Mouse (Mus musculus) T-helper 2 cell (primary cell): ENCODE results near the gene Rgr.
"Not testable (repeated sequence)": the region's sequence is repeated elsewhere in the genome, so short reads cannot be mapped to it uniquely, and the experiment has no call there.

Experiments used
- in situ Hi-C: fragments of 300-600 bp; cut with MboI, MseI; formaldehyde crosslinking; loops from one replicate; pipeline ENCODE4 v1.15.1; 2025; ENCODE audit warnings: high pct_unique_total_duplicates

The Rgr gene

DNA sequence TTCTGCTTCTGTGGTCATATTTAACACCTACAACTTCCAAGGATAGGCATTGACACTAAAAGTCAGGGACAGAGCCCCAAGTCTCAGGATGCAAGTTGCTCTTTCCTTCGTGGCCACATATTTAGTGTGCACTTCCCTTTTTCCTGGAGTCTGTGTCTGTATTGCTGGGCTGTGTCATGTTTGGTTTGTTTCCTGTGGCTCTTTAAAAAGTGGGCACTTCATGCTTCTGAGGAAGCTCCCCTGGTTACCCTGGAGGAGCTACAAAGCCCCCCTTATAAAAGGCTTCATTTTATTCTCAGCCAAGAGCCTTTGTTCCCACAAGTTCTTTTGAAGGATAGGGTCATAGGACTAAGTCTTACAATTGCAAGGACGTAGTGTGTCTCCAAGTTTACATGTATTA, 45.9 kb downstream of the Rgr start:
- in situ Hi-C loops = no loop called here

DNA sequence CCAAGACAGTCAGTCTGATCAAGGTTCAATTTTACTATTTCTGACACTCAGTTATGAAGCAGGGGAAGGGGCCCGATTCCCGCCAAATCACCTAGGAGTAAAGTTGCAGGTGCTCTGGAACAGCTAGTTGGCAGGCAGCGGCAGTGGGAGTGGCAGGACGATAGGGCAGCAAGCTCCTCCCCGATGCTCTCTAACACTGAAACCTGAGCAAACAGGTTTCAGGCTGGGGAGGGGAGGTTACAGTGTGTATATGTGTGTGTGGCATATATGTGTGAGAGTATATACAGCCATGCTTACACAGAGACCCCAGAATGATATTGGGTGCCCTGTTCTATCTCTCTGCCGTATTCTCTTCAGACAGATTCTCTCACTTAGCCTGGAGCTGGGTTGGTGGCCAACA, 48.0 kb downstream of the Rgr start:
- in situ Hi-C loops = not testable (repeated sequence)

DNA sequence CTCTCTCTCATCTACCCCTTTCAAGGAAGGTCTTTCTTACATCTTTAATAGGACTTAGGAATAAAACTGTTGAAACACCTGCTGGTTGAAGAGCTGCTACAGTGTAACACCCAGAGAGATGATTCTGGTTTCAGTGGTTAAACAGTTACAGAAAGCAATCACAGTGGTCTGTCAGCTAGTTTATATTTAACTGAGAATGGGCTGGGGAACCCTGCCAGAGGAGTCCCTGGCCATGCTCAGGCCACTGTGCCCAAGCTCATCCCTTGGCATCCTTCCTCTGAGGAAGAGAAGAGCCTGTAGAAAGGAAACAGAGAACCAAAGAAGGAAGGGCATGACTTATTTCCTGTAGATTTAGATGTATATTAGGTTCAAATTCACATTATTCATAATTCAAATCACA, 59.0 kb downstream of the Rgr start:
- in situ Hi-C loops = no loop called here

DNA sequence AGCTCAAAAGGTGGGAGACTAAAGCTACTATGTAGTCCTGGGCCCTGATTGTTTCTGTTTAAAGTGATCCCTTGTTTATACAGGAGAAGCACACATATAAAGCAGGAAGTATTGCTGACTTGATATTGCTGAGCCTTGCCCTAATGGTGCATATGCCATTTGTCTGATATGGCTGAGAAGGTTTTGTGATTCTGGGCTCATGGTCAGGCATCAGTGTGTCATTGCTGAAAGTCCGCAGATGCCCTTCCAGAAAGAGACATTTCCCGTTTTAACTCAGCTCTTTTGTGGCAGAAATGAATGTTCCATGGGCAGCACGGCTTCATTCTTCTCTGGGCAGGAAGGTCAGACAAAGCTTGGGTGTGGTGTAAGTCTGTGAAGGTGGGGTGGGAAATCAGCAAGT, 63.1 kb downstream of the Rgr start:
- in situ Hi-C loops = no loop called here
